Comparison of ENCODE assay signal across 11 mouse cellular contexts in genomic region chr10:22718475-22718874, GRCm38 (mm10). TPM values are rescaled to one million over a fixed set of nuclear protein-coding genes. Genes with fewer than 3 reads are reported as not detected.
DNase-seq lines count a peak whose midpoint lies in the region; ATAC-seq and TF ChIP-seq lines count a peak whose summit lies in the region.
"Had no signal": no experiment of that assay in that cellular context is flagged by ENCODE, and none has a peak within 500 bp of the region (broad histone marks: within the 10 kb centered on the region; RNA-seq: fewer than 3 reads in every experiment).

No protein-coding gene starts in this region.

- no peak overlapping the region for H3K4me3 ChIP-seq in heart, postnatal 0 days (ENCODE audit: low read depth, low read length)
- no peak overlapping the region for H3K4me3 ChIP-seq in forebrain, embryonic 12.5 days (replicated peaks)

- H3K27ac ChIP-seq in heart, postnatal 0 days (ENCODE audit: low read depth) = 0 out of 2 replicates have a peak overlapping the region, but pooled peaks have one; percentile 22
- no peak overlapping the region for H3K27ac ChIP-seq in forebrain, embryonic 12.5 days

- H3K4me1 ChIP-seq in heart, postnatal 0 days (ENCODE audit: control insufficient read depth, insufficient read depth) = peaks cover 15% of the 10 kb centered on the region; the same call in 1 of the 2 replicates
- H3K4me1 ChIP-seq in forebrain, embryonic 12.5 days = peaks cover 4% of the 10 kb centered on the region; the same call in 1 of the 2 replicates

- peak; percentile 66; the same call in 1 of the 2 replicates for ATAC-seq in heart, postnatal 0 days (ENCODE audit: insufficient read depth, low read depth)
- ATAC-seq in hematopoietic stem cell, adult 5-6 weeks (replicated peaks in 1 of 2; ENCODE audit: insufficient read depth in 1 of 2, low FRiP score in 2 of 2, low TSS enrichment in 1 of 2, low read depth in 1 of 2, poor library complexity in 2 of 2, severe bottlenecking in 2 of 2) = peak; percentile 34 to 83; a peak in 2 of 4 replicates
- no peak for ATAC-seq in forebrain, embryonic 12.5 days (ENCODE audit: low FRiP score)

- H3K4me2 ChIP-seq in heart, postnatal 0 days (ENCODE audit: low read depth, low read length) = no peak overlapping the region
- no peak overlapping the region for H3K4me2 ChIP-seq in forebrain, embryonic 12.5 days
- H3K4me2 ChIP-seq: heart, embryonic 11.5 days had no signal

- DNase-seq in heart, postnatal 0 days (ENCODE audit: low spot score) = no peak
- no peak for DNase-seq in heart, postnatal 4 days
- DNase-seq in 416B (ENCODE audit: low read depth) (peak; percentile 75), ZHBTc4 (ENCODE audit: low read depth, low spot score) (peak; percentile 20)
- no peak for DNase-seq in right cerebral cortex, adult 2 months (ENCODE audit: low spot score in 2 of 2)
- DNase-seq: kidney, adult 2 months; lung, adult 18-20 months; right cerebral cortex, postnatal 14 days had no signal

- H3K27me3 ChIP-seq in heart, postnatal 0 days (ENCODE audit: control insufficient read depth, insufficient read depth, low read length) = no peaks in the 10 kb centered on the region
- no peaks in the 10 kb centered on the region for H3K27me3 ChIP-seq in forebrain, embryonic 12.5 days

- no peaks in the 10 kb centered on the region for H3K36me3 ChIP-seq in heart, postnatal 0 days (replicated peaks; ENCODE audit: control insufficient read depth, insufficient read depth, low read length)
- no peaks in the 10 kb centered on the region for H3K36me3 ChIP-seq in forebrain, embryonic 12.5 days (replicated peaks)

- WGBS in heart, postnatal 0 days = 21% methylated on average over 4 of the region's 4 CpGs
- 51% methylated on average over 4 of the region's 4 CpGs for WGBS in forebrain, embryonic 12.5 days

- H3K9me3 ChIP-seq in heart, postnatal 0 days (replicated peaks; ENCODE audit: control insufficient read depth, low read length) = no peaks in the 10 kb centered on the region
- no peaks in the 10 kb centered on the region for H3K9me3 ChIP-seq in forebrain, embryonic 12.5 days

- TF ChIP-seq EP300 in heart, postnatal 0 days (IDR thresholded peaks at IDR 0.05; ENCODE audit: low read depth) = no peak

- TF ChIP-seq CTCF in heart, postnatal 0 days (IDR thresholded peaks at IDR 0.05; ENCODE audit: low read depth) = no peak

- no peak overlapping the region for H3K9ac ChIP-seq in heart, postnatal 0 days (replicated peaks; ENCODE audit: low read depth, low read length)
- H3K9ac ChIP-seq in forebrain, embryonic 12.5 days = no peak overlapping the region

RNA-seq across cellular contexts. Expression of gene Tbpl1, which starts 13.3 kb away (rescaled TPM):
- total RNA-seq in heart, postnatal 0 days (2014; rRNA removed; ENCODE audit: low replicate concordance) = 8.2 and 22.4 TPM in 2 replicates
- 31.2 and 37.0 TPM in 2 replicates for polyA plus RNA-seq in heart, postnatal 0 days (2015; fragmentation: Nextera tagmentation; extraction: Ambion mirVana)
- total RNA-seq in heart, postnatal 4 days (2021) = 10 to 100 TPM; 28.8 to 31.7 TPM
- total RNA-seq in hematopoietic stem cell, adult 5-6 weeks (2017) = 26.6 and 41.7 TPM in 2 replicates
- polyA plus RNA-seq in forebrain, embryonic 12.5 days (2016; fragmentation: Nextera tagmentation; extraction: Ambion mirVana) = 118 and 122 TPM in 2 replicates

Comparison
In these comparisons a context has a peak if more than half of its experiments do, and no peak if none do; other contexts are left out.
1. DNase-seq: peak in 416B (single experiment) and ZHBTc4 (single experiment); none in heart, postnatal 0 days (single experiment), heart, postnatal 4 days (single experiment) and right cerebral cortex, adult 2 months (0 of 2).